Mouse (Mus musculus): Measurements from ENCODE around the gene Ralgapa2.

- no peak for TF ChIP-seq CTCF (IDR thresholded peaks at IDR 0.05; ENCODE audit: low read depth)
- TF ChIP-seq EP300 (IDR thresholded peaks at IDR 0.05; ENCODE audit: low read depth), result no peak
Observed at GRCm38 (mm10) chr2:146340090-146340489, 172.1 kb downstream of the Ralgapa2 start.

Data from heart, postnatal 0 days (tissue).